Mouse (Mus musculus): ENCODE results near the gene Majin. TPM values are rescaled to one million over a fixed set of nuclear protein-coding genes. Genes with fewer than 3 reads are reported as not detected.

The Majin gene
- polyA plus RNA-seq, 1 experiment, result not detected

- H3K27me3 ChIP-seq (ENCODE audit: control insufficient read depth, insufficient read depth, insufficient read length), result no peaks in the 10 kb centered on the region
- TF ChIP-seq CEBPB (IDR thresholded peaks at IDR 0.05; ENCODE audit: low read depth), result no peak
- no peaks in the 10 kb centered on the region for H3K79me3 ChIP-seq (ENCODE audit: low read depth)
- H3K36me3 ChIP-seq (ENCODE audit: control insufficient read depth, insufficient read depth), result peaks cover 18% of the 10 kb centered on the region
- H3K4me3 ChIP-seq (ENCODE audit: insufficient read depth, poor library complexity, severe bottlenecking), result no peak overlapping the region
- no peak overlapping the region for H3ac ChIP-seq (ENCODE audit: control insufficient read depth, insufficient read length, low read depth)
- no peaks in the 10 kb centered on the region for H3K79me2 ChIP-seq (ENCODE audit: control insufficient read depth, insufficient read depth)
These were observed 68.8 kb downstream of the Majin start for GRCm38 (mm10) chr19:6253021-6253420.

GRCm38 (mm10) chr19:6260428-6260827 lies 76.2 kb downstream of the Majin start:
- Histone ChIP-seq H3K27me3 (ENCODE audit: control insufficient read depth, insufficient read depth, insufficient read length) (no peaks in the 10 kb centered on the region), H3K79me3 (ENCODE audit: low read depth) (no peaks in the 10 kb centered on the region), H3K36me3 (ENCODE audit: control insufficient read depth, insufficient read depth) (peaks cover 21% of the 10 kb centered on the region), H3K79me2 (ENCODE audit: control insufficient read depth, insufficient read depth) (no peaks in the 10 kb centered on the region), H3ac (ENCODE audit: control insufficient read depth, insufficient read length, low read depth) (no peak overlapping the region), H3K4me3 (ENCODE audit: insufficient read depth, poor library complexity, severe bottlenecking) (no peak overlapping the region)
- TF ChIP-seq FOSL1 (IDR thresholded peaks at IDR 0.05; ENCODE audit: insufficient read depth, low read length, poor library complexity, severe bottlenecking) (no peak), USF1 (IDR thresholded peaks at IDR 0.05; ENCODE audit: low read depth) (no peak), MYOD1 (IDR thresholded peaks at IDR 0.05; ENCODE audit: control insufficient read depth, insufficient read length, low read depth) (no peak), CTCF (IDR thresholded peaks at IDR 0.05; ENCODE audit: control insufficient read depth, insufficient read depth, insufficient read length) (no peak), CEBPB (IDR thresholded peaks at IDR 0.05; ENCODE audit: low read depth) (no peak), MYOG (IDR thresholded peaks at IDR 0.05; ENCODE audit: control insufficient read depth, extremely low read depth, insufficient read length) (no peak), MAX (IDR thresholded peaks at IDR 0.05) (no peak)

GRCm38 (mm10) chr19:6260946-6261345 lies 76.8 kb downstream of the Majin start:
- no peak overlapping the region for H3ac ChIP-seq (ENCODE audit: control insufficient read depth, insufficient read length, low read depth)
- H3K4me3 ChIP-seq (ENCODE audit: insufficient read depth, poor library complexity, severe bottlenecking), result no peak overlapping the region
- peaks cover 21% of the 10 kb centered on the region for H3K36me3 ChIP-seq (ENCODE audit: control insufficient read depth, insufficient read depth)
- H3K27me3 ChIP-seq (ENCODE audit: control insufficient read depth, insufficient read depth, insufficient read length), result no peaks in the 10 kb centered on the region
- no peaks in the 10 kb centered on the region for H3K79me3 ChIP-seq (ENCODE audit: low read depth)
- no peak for TF ChIP-seq FOSL1 (IDR thresholded peaks at IDR 0.05; ENCODE audit: insufficient read depth, low read length, poor library complexity, severe bottlenecking)
- TF ChIP-seq USF1 (IDR thresholded peaks at IDR 0.05; ENCODE audit: low read depth), result no peak
- TF ChIP-seq MAX (IDR thresholded peaks at IDR 0.05), result no peak
- TF ChIP-seq CTCF (IDR thresholded peaks at IDR 0.05; ENCODE audit: control insufficient read depth, insufficient read depth, insufficient read length), result no peak
- no peak for TF ChIP-seq MYOG (IDR thresholded peaks at IDR 0.05; ENCODE audit: control insufficient read depth, extremely low read depth, insufficient read length)
- no peak for TF ChIP-seq CEBPB (IDR thresholded peaks at IDR 0.05; ENCODE audit: low read depth)
- no peak for TF ChIP-seq MYOD1 (IDR thresholded peaks at IDR 0.05; ENCODE audit: control insufficient read depth, insufficient read length, low read depth)
- H3K79me2 ChIP-seq (ENCODE audit: control insufficient read depth, insufficient read depth), result no peaks in the 10 kb centered on the region

- TF ChIP-seq MYOG (IDR thresholded peaks at IDR 0.05; ENCODE audit: control insufficient read depth, extremely low read depth, insufficient read length), result no peak
- TF ChIP-seq MYOD1 (IDR thresholded peaks at IDR 0.05; ENCODE audit: control insufficient read depth, insufficient read length, low read depth), result no peak
- no peak for TF ChIP-seq MAX (IDR thresholded peaks at IDR 0.05)
- TF ChIP-seq USF1 (IDR thresholded peaks at IDR 0.05; ENCODE audit: low read depth), result no peak
- TF ChIP-seq FOSL1 (IDR thresholded peaks at IDR 0.05; ENCODE audit: insufficient read depth, low read length, poor library complexity, severe bottlenecking), result no peak
- TF ChIP-seq CEBPB (IDR thresholded peaks at IDR 0.05; ENCODE audit: low read depth), result no peak
- no peak for TF ChIP-seq CTCF (IDR thresholded peaks at IDR 0.05; ENCODE audit: control insufficient read depth, insufficient read depth, insufficient read length)
- Histone ChIP-seq H3ac (ENCODE audit: control insufficient read depth, insufficient read length, low read depth) (no peak overlapping the region), H3K79me3 (ENCODE audit: low read depth) (no peaks in the 10 kb centered on the region), H3K79me2 (ENCODE audit: control insufficient read depth, insufficient read depth) (no peaks in the 10 kb centered on the region), H3K4me3 (ENCODE audit: insufficient read depth, poor library complexity, severe bottlenecking) (no peak overlapping the region), H3K36me3 (ENCODE audit: control insufficient read depth, insufficient read depth) (peaks cover 20% of the 10 kb centered on the region), H3K27me3 (ENCODE audit: control insufficient read depth, insufficient read depth, insufficient read length) (no peaks in the 10 kb centered on the region)
These were observed 77.2 kb downstream of the Majin start for GRCm38 (mm10) chr19:6261379-6261778.

GRCm38 (mm10) chr19:6262222-6262621 lies 78.0 kb downstream of the Majin start:
- Histone ChIP-seq H3K36me3 (ENCODE audit: control insufficient read depth, insufficient read depth) (peaks cover 16% of the 10 kb centered on the region), H3K79me3 (ENCODE audit: low read depth) (no peaks in the 10 kb centered on the region), H3K27me3 (ENCODE audit: control insufficient read depth, insufficient read depth, insufficient read length) (no peaks in the 10 kb centered on the region), H3ac (ENCODE audit: control insufficient read depth, insufficient read length, low read depth) (no peak overlapping the region), H3K4me3 (ENCODE audit: insufficient read depth, poor library complexity, severe bottlenecking) (no peak overlapping the region), H3K79me2 (ENCODE audit: control insufficient read depth, insufficient read depth) (no peaks in the 10 kb centered on the region)
- peak; percentile 95 for TF ChIP-seq CTCF (IDR thresholded peaks at IDR 0.05; ENCODE audit: control insufficient read depth, insufficient read depth, insufficient read length)
- no peak for TF ChIP-seq MAX (IDR thresholded peaks at IDR 0.05)

- no peak for TF ChIP-seq CTCF (IDR thresholded peaks at IDR 0.05; ENCODE audit: control insufficient read depth, insufficient read depth, insufficient read length)
- TF ChIP-seq MYOG (IDR thresholded peaks at IDR 0.05; ENCODE audit: control insufficient read depth, extremely low read depth, insufficient read length), result no peak
- TF ChIP-seq FOSL1 (IDR thresholded peaks at IDR 0.05; ENCODE audit: insufficient read depth, low read length, poor library complexity, severe bottlenecking), result no peak
- TF ChIP-seq MAX (IDR thresholded peaks at IDR 0.05), result no peak
- no peak for TF ChIP-seq MYOD1 (IDR thresholded peaks at IDR 0.05; ENCODE audit: control insufficient read depth, insufficient read length, low read depth)
- TF ChIP-seq CEBPB (IDR thresholded peaks at IDR 0.05; ENCODE audit: low read depth), result no peak
- TF ChIP-seq USF1 (IDR thresholded peaks at IDR 0.05; ENCODE audit: low read depth), result no peak
- no peaks in the 10 kb centered on the region for H3K79me2 ChIP-seq (ENCODE audit: control insufficient read depth, insufficient read depth)
- H3ac ChIP-seq (ENCODE audit: control insufficient read depth, insufficient read length, low read depth), result no peak overlapping the region
These were observed 78.7 kb downstream of the Majin start for GRCm38 (mm10) chr19:6262839-6263433.

More at GRCm38 (mm10) chr19:6262839-6263433, 78.7 kb downstream of the Majin start:
- Histone ChIP-seq H3K79me3 (ENCODE audit: low read depth) (no peaks in the 10 kb centered on the region), H3K27me3 (ENCODE audit: control insufficient read depth, insufficient read depth, insufficient read length) (no peaks in the 10 kb centered on the region), H3K36me3 (ENCODE audit: control insufficient read depth, insufficient read depth) (peaks cover 15% of the 10 kb centered on the region), H3K4me3 (ENCODE audit: insufficient read depth, poor library complexity, severe bottlenecking) (no peak overlapping the region)

Data from C2C12 (cell line).